Mouse (Mus musculus) liver, embryonic 14.5 days (tissue): ENCODE data around the gene Pik3r3.

ENCODE experiments used
- CTCF ChIP-seq: IDR thresholded peaks from 2 replicates; pipeline ENCODE4 v1.5.1; 2016; ENCODE audit warnings: antibody characterized with exemption, low read depth, control low read depth
- EP300 ChIP-seq: IDR thresholded peaks from 2 replicates; pipeline ENCODE4 v1.6.1; 2016; ENCODE audit warnings: antibody characterized with exemption, low read depth

DNA sequence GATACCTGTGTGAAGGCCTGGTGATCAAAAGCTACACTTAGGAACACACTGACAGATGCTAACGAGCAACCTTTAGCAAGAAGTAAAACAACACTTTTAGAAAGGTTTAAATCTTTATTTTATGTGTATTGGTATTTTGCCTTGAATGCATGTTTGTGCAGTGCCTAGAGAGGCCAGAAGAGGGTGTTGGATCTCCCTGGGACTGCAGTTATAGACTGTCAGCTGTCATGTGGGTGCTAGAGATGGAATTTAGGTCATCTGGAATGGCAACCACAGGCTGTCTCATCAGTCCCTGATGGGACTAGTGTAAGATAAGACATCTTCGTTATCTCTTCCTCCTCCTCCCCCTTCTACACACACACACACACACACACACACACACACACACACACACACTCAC, 23.0 kb upstream of the Pik3r3 start:
- TF ChIP-seq CTCF (peak; percentile 41), EP300 (no peak)
